Mouse (Mus musculus) brain, embryonic 14.5 days (tissue): ENCODE data around the gene Map2k1.

Experiments
- CTCF ChIP-seq: fragments of 200-500 bp; IDR thresholded peaks from 2 replicates; pipeline ENCODE4 v1.5.1; 2012; ENCODE audit warnings: inconsistent platforms, mild to moderate bottlenecking, moderate library complexity, borderline replicate concordance; ENCODE audit not compliant: insufficient read depth, insufficient read length; ENCODE audit errors: extremely low read depth
- POLR2A ChIP-seq: fragments of 200-500 bp; IDR thresholded peaks from 2 replicates; pipeline ENCODE4 v1.6.1; 2012; ENCODE audit warnings: mild to moderate bottlenecking, inconsistent platforms, borderline replicate concordance; ENCODE audit not compliant: poor library complexity, insufficient read depth, insufficient read length, severe bottlenecking; ENCODE audit errors: extremely low read depth

DNA sequence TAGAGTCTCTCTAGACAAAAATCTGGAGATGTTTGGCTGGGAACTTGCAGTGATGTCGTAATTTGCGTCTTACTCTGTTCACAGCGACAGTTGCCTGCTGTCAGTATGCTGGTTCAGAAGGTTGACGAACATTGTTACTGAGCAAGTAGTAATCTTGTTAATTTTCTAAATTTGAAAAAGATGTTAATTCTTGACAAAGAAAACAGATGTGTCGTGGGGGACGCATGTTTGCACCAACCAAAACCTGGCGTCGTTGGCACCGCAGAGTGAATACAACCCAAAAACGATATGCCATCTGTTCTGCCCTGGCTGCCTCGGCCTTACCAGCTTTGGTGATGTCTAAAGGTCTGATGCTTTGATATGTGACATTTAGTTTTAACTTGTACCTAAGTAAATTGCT lies 78.1 kb downstream of the Map2k1 start:
- TF ChIP-seq POLR2A (no peak), CTCF (no peak)
